Mouse (Mus musculus): ENCODE measurements around the gene Gm42742. TPM values are rescaled to one million over a fixed set of nuclear protein-coding genes. Genes with fewer than 3 reads are reported as not detected.

The Gm42742 gene
- polyA plus RNA-seq, 1 experiment = 37.7 TPM

- H3K36me3 ChIP-seq (ENCODE audit: control insufficient read depth, insufficient read depth) = peaks cover 14% of the 10 kb centered on the region
- peak within 1 kb of the TSS; percentile 95 for H3K4me3 ChIP-seq
- peak; percentile 9 for TF ChIP-seq POLR2A (IDR thresholded peaks at IDR 0.05; ENCODE audit: insufficient read length, low read depth)
- TF ChIP-seq MAX (IDR thresholded peaks at IDR 0.05; ENCODE audit: low read depth) = peak; percentile 52
- peak in 1 of 3 experiments; percentile 29 for TF ChIP-seq MYOD1 (IDR thresholded peaks at IDR 0.05; ENCODE audit: control insufficient read depth in 1 of 3, insufficient read length in 2 of 3, low read depth in 2 of 3)
- TF ChIP-seq CEBPB (IDR thresholded peaks at IDR 0.05; ENCODE audit: insufficient read depth, poor library complexity, severe bottlenecking) = no peak
- peak in 2 of 3 experiments; percentile 14 to 59 for TF ChIP-seq MYOG (IDR thresholded peaks at IDR 0.05; ENCODE audit: control insufficient read depth in 1 of 3, insufficient read depth in 1 of 3, insufficient read length in 2 of 3, low read depth in 2 of 3)
- peaks cover 13% of the 10 kb centered on the region for H3K79me2 ChIP-seq (ENCODE audit: control insufficient read depth, insufficient read depth)
- H3K4me2 ChIP-seq (ENCODE audit: low read depth) = peak within 1 kb of the TSS; percentile 77
- H3ac ChIP-seq (ENCODE audit: control insufficient read depth, insufficient read length) = peak within 1 kb of the TSS; percentile 83
- H3K27me3 ChIP-seq (ENCODE audit: control insufficient read depth, insufficient read depth, insufficient read length) = peaks cover under 1% of the 10 kb centered on the region
These were observed 44.7 kb downstream of the Gm42742 start, which contains the start of gene Cdiptos for GRCm38 (mm10) chr7:126975950-126976866. TSS of gene Cdiptos (minus strand) at chr7:126976098.

DNA sequence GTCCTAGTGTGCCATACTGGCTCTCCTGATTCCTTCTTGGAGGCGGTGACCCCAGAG is 45.2 kb downstream of the Gm42742 start, which contains the start of gene Cdipt:
Gene Cdipt (plus strand): TSS at position 22 of the 57 bp plus-strand sequence.
- TF ChIP-seq MAX (IDR thresholded peaks at IDR 0.05; ENCODE audit: low read depth) = no peak
- TF ChIP-seq USF1 (IDR thresholded peaks at IDR 0.05; ENCODE audit: low read depth) = no peak
- no peak for TF ChIP-seq CEBPB (IDR thresholded peaks at IDR 0.05; ENCODE audit: insufficient read depth, poor library complexity, severe bottlenecking)
- no peak for TF ChIP-seq POLR2AphosphoS2 (IDR thresholded peaks at IDR 0.05; ENCODE audit: insufficient read length, low read depth)
- no peak for TF ChIP-seq POLR2A (IDR thresholded peaks at IDR 0.05; ENCODE audit: insufficient read length, low read depth)
- Histone ChIP-seq H3K4me2 (ENCODE audit: low read depth) (peak within 1 kb of the TSS; percentile 77), H3K27me3 (ENCODE audit: control insufficient read depth, insufficient read depth, insufficient read length) (peaks cover 5% of the 10 kb centered on the region), H3K79me2 (ENCODE audit: control insufficient read depth, insufficient read depth) (peaks cover 13% of the 10 kb centered on the region), H3ac (ENCODE audit: control insufficient read depth, insufficient read length) (peak within 1 kb of the TSS; percentile 83), H3K36me3 (ENCODE audit: control insufficient read depth, insufficient read depth) (peaks cover 14% of the 10 kb centered on the region), H3K4me3 (peak within 1 kb of the TSS; percentile 95)

DNA sequence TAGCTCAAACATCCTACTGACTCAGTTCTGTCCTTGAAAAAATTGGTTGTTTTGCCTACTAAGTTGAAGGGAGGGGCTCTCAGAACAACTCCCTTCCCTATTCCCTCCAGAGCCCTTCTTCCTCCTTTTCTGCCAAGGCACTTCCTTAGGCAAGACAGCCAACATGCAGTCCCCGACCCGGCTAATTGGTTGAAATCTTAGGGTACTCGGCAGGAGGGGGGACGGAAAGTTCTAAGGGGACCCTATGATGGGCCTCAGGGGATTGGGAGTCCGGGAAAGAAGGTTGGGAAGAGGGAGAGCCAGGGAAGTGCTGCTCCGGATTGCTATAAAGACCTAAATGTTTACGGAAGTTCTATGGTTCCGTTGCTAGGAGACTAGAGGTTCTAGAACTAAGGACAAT is 45.4 kb downstream of the Gm42742 start:
- peaks cover 14% of the 10 kb centered on the region for H3K36me3 ChIP-seq (ENCODE audit: control insufficient read depth, insufficient read depth)
- peak overlapping the region; percentile 51 for H3K4me2 ChIP-seq (ENCODE audit: low read depth)
- peaks cover 7% of the 10 kb centered on the region for H3K27me3 ChIP-seq (ENCODE audit: control insufficient read depth, insufficient read depth, insufficient read length)
- H3ac ChIP-seq (ENCODE audit: control insufficient read depth, insufficient read length) = no peak overlapping the region
- H3K79me2 ChIP-seq (ENCODE audit: control insufficient read depth, insufficient read depth) = peaks cover 13% of the 10 kb centered on the region
- H3K4me3 ChIP-seq = peak overlapping the region; percentile 95
- TF ChIP-seq MYOG (IDR thresholded peaks at IDR 0.05; ENCODE audit: control insufficient read depth in 1 of 3, insufficient read depth in 1 of 3, insufficient read length in 2 of 3, low read depth in 2 of 3) (no peak), E2F4 (IDR thresholded peaks at IDR 0.05; ENCODE audit: insufficient read depth) (no peak), TCF12 (IDR thresholded peaks at IDR 0.05; ENCODE audit: insufficient read depth, poor library complexity, severe bottlenecking) (no peak), REST (IDR thresholded peaks at IDR 0.05; ENCODE audit: insufficient read depth, insufficient read length) (no peak), SRF (IDR thresholded peaks at IDR 0.05; ENCODE audit: control insufficient read depth, insufficient read length, low read depth) (no peak), USF1 (IDR thresholded peaks at IDR 0.05; ENCODE audit: low read depth) (no peak), POLR2A (IDR thresholded peaks at IDR 0.05; ENCODE audit: insufficient read length, low read depth) (no peak), MYOD1 (IDR thresholded peaks at IDR 0.05; ENCODE audit: control insufficient read depth in 1 of 3, insufficient read length in 2 of 3, low read depth in 2 of 3) (no peak), POLR2AphosphoS2 (IDR thresholded peaks at IDR 0.05; ENCODE audit: insufficient read length, low read depth) (no peak)

GRCm38 (mm10) chr7:126967361-126967760 is 53.5 kb downstream of the Gm42742 start:
- H3K27me3 ChIP-seq (ENCODE audit: control insufficient read depth, insufficient read depth, insufficient read length) = peaks cover 57% of the 10 kb centered on the region
- no peaks in the 10 kb centered on the region for H3K79me2 ChIP-seq (ENCODE audit: control insufficient read depth, insufficient read depth)
- no peak for TF ChIP-seq MYOD1 (IDR thresholded peaks at IDR 0.05; ENCODE audit: control insufficient read depth in 1 of 3, insufficient read length in 2 of 3, low read depth in 2 of 3)
- no peak for TF ChIP-seq REST (IDR thresholded peaks at IDR 0.05; ENCODE audit: insufficient read depth, insufficient read length)
- TF ChIP-seq E2F4 (IDR thresholded peaks at IDR 0.05; ENCODE audit: insufficient read depth) = no peak
- TF ChIP-seq MYOG (IDR thresholded peaks at IDR 0.05; ENCODE audit: control insufficient read depth in 1 of 3, insufficient read depth in 1 of 3, insufficient read length in 2 of 3, low read depth in 2 of 3) = no peak
- TF ChIP-seq CEBPB (IDR thresholded peaks at IDR 0.05; ENCODE audit: insufficient read depth, poor library complexity, severe bottlenecking) = no peak
- no peak for TF ChIP-seq TCF3 (IDR thresholded peaks at IDR 0.05; ENCODE audit: insufficient read length, low read depth)
- TF ChIP-seq POLR2A (IDR thresholded peaks at IDR 0.05; ENCODE audit: insufficient read length, low read depth) = no peak
- no peak for TF ChIP-seq TCF12 (IDR thresholded peaks at IDR 0.05; ENCODE audit: insufficient read depth, poor library complexity, severe bottlenecking)
- TF ChIP-seq USF1 (IDR thresholded peaks at IDR 0.05; ENCODE audit: low read depth) = no peak
- TF ChIP-seq MAX (IDR thresholded peaks at IDR 0.05; ENCODE audit: low read depth) = no peak
- TF ChIP-seq SRF (IDR thresholded peaks at IDR 0.05; ENCODE audit: control insufficient read depth, insufficient read length, low read depth) = no peak
- TF ChIP-seq POLR2AphosphoS2 (IDR thresholded peaks at IDR 0.05; ENCODE audit: insufficient read length, low read depth) = no peak
- no peaks in the 10 kb centered on the region for H3K36me3 ChIP-seq (ENCODE audit: control insufficient read depth, insufficient read depth)
- no peak overlapping the region for H3ac ChIP-seq (ENCODE audit: control insufficient read depth, insufficient read length)
- no peak overlapping the region for H3K4me2 ChIP-seq (ENCODE audit: low read depth)
- no peak overlapping the region for H3K4me3 ChIP-seq

DNA sequence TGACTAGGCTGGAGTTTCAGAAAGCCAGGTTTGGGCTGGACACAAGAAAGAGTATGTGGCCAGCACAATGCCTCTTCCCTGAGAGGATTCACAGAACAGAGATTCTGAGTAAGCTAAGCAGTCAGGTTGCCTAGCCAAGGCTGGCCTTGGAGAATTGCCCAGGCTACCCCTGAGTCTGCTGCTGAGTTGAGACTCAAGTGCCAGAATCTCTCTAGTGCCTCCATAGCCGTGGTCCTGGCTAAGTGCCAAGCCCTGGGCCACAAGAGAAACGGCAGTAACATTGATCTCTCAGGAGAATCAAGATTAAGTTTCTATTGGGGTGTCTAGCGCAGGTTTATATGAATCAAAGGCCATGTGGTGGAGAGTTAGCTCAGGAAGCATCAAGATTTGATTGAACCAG is 55.3 kb downstream of the Gm42742 start:
- Histone ChIP-seq H3K4me3 (no peak overlapping the region), H3K27me3 (ENCODE audit: control insufficient read depth, insufficient read depth, insufficient read length) (peaks cover 63% of the 10 kb centered on the region), H3K4me2 (ENCODE audit: low read depth) (no peak overlapping the region), H3K36me3 (ENCODE audit: control insufficient read depth, insufficient read depth) (no peaks in the 10 kb centered on the region), H3ac (ENCODE audit: control insufficient read depth, insufficient read length) (no peak overlapping the region), H3K79me2 (ENCODE audit: control insufficient read depth, insufficient read depth) (no peaks in the 10 kb centered on the region)
- no peak for TF ChIP-seq CEBPB (IDR thresholded peaks at IDR 0.05; ENCODE audit: insufficient read depth, poor library complexity, severe bottlenecking)
- TF ChIP-seq POLR2AphosphoS2 (IDR thresholded peaks at IDR 0.05; ENCODE audit: insufficient read length, low read depth) = no peak
- no peak for TF ChIP-seq TCF3 (IDR thresholded peaks at IDR 0.05; ENCODE audit: insufficient read length, low read depth)
- no peak for TF ChIP-seq TCF12 (IDR thresholded peaks at IDR 0.05; ENCODE audit: insufficient read depth, poor library complexity, severe bottlenecking)
- no peak for TF ChIP-seq REST (IDR thresholded peaks at IDR 0.05; ENCODE audit: insufficient read depth, insufficient read length)
- TF ChIP-seq MYOG (IDR thresholded peaks at IDR 0.05; ENCODE audit: control insufficient read depth in 1 of 3, insufficient read depth in 1 of 3, insufficient read length in 2 of 3, low read depth in 2 of 3) = no peak
- TF ChIP-seq E2F4 (IDR thresholded peaks at IDR 0.05; ENCODE audit: insufficient read depth) = no peak
- TF ChIP-seq MAX (IDR thresholded peaks at IDR 0.05; ENCODE audit: low read depth) = no peak
- no peak for TF ChIP-seq USF1 (IDR thresholded peaks at IDR 0.05; ENCODE audit: low read depth)
- no peak for TF ChIP-seq POLR2A (IDR thresholded peaks at IDR 0.05; ENCODE audit: insufficient read length, low read depth)
- TF ChIP-seq MYOD1 (IDR thresholded peaks at IDR 0.05; ENCODE audit: control insufficient read depth in 1 of 3, insufficient read length in 2 of 3, low read depth in 2 of 3) = no peak
- no peak for TF ChIP-seq SRF (IDR thresholded peaks at IDR 0.05; ENCODE audit: control insufficient read depth, insufficient read length, low read depth)

Measured in myocyte (in vitro differentiated cells).